Mouse (Mus musculus) cerebellum, postnatal 4 days (tissue): ENCODE data around the gene Gm20441.
"Not testable (repeated sequence)": the region's sequence is repeated elsewhere in the genome, so short reads cannot be mapped to it uniquely, and the experiment has no call there.

Experiments
- DNase-seq, 2 experiments: peaks; one replicate each; pipeline ENCODE4 v3.0.0; 2022; ENCODE audit warnings: low spot score in 2 of 2, mixed read lengths in 1 of 2

Gm20441 gene

DNA sequence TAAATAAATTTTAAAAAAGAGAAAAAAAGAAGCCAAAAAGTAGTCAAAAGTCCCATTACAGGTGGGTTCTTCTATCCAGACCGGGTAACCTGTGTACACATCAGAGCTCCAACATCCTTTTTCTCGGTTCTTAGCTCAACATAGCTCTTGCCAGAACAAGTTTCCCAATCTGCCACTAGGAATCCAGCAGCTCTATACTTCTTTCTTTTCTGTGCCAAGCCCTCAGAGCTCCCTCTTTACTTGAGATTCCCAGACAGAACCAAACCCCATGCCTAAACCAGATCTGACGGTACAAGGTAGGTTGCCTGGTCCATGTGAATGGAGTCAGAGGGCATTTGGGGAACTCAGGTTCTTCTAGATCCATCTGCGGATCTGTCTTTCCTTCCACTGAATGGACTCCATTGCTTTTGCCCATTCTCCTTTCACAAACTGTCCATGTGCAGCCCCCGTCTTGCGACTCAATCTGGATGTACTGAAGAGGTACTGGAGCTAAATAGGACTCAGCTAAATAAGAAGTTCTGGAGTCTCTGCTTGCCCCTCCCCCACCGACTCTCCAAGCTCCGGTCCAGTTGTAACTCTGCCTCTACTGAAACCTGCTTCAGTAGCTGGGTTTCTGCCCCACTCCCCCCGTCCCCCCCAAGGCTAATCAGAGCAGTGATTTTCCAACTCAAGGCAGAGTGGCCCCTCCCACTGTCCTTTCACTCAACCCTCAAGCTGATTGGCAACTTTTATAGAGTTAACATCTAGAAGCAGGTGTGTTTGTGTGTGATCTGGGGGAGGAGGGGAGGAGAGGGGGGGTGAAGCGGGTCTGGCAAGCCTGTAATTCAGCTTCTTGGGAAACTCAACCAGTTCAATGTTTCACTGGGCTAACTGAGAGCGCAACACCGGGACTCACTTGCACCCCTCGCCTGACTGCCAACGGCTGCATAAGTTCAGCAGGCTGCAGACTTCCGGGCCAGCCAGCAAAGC lies 1.3 kb downstream of the Gm20441 start:
- peak in 1 of 2 experiments; percentile 16 for DNase-seq

DNA sequence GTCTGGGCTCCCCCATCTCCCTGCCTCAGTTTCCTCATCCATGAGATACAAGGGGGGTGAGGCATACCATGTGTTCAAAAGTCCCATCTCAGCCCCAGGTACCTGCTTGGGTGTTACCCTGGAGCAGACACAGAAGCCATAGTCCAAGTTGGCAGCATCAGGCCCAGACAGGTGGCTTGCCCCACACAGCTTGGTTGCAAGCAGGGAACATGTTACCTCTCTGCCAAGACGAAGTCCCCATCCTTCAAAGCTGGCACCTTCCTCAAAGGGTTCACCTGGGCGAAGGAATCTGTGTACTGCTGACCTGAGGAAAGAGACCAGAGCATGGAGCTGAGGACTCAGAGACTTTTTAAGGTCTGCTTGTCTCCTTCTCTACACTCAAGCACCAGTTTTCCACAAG lies 2.9 kb downstream of the Gm20441 start:
- no peak for DNase-seq

DNA sequence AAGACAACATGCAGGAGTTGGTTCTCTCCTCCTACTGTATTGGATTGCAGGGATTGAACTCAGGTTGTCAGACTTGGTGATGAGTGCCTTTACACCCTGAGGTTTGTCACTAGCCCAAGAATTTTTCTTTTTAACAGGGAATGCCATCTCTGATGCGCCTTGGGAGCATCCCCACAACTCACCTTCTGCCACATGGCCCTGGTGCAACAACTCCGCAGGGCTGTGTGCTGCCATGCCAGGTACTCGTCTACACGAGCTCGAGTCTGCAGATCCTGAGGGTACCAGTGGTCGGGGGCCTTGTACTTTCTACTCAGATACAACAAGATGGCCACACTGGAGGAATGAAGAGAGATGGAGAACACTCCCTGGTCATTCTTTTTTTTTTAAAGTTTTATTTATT lies 4.2 kb downstream of the Gm20441 start:
- DNase-seq, result no peak

DNA sequence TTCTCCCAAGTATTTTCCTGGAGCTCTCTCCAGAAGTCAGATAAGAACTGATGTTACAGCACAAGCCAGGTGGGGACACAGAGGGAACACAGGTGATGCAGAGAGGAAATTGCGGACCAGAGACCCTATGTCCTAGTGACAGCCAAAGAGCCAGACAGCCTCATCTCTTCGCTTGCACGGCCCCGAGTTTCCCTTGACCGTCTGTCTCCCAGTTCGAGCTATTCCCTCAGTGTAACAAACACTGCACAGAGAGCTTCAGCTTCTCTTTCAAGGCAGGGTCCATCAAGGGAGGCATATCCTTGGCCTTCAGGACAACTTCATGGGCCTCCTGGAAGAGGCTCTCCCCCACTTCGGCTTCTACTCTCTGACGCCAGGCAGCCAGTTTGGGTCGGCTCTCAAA lies 6.2 kb downstream of the Gm20441 start:
- DNase-seq, result no peak

DNA sequence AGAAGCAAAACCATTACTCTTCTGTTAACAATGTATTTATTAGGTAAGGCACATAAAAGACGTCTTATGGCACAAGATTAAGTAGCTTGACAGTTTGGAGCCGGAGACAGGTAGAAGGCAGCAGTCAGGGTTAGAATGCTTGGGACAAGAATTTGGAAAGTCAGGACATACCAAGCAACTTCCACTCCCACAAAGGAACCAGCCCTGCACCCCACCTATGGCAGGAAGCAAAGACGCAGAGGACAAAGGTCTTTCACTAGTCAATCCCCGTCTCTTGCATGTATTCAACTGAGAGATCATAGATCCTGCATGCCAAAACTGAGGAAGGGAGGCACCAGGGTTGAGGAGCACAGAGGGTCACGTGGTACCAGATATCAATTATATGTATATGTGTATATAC lies 6.7 kb downstream of the Gm20441 start:
- no peak for DNase-seq

DNA sequence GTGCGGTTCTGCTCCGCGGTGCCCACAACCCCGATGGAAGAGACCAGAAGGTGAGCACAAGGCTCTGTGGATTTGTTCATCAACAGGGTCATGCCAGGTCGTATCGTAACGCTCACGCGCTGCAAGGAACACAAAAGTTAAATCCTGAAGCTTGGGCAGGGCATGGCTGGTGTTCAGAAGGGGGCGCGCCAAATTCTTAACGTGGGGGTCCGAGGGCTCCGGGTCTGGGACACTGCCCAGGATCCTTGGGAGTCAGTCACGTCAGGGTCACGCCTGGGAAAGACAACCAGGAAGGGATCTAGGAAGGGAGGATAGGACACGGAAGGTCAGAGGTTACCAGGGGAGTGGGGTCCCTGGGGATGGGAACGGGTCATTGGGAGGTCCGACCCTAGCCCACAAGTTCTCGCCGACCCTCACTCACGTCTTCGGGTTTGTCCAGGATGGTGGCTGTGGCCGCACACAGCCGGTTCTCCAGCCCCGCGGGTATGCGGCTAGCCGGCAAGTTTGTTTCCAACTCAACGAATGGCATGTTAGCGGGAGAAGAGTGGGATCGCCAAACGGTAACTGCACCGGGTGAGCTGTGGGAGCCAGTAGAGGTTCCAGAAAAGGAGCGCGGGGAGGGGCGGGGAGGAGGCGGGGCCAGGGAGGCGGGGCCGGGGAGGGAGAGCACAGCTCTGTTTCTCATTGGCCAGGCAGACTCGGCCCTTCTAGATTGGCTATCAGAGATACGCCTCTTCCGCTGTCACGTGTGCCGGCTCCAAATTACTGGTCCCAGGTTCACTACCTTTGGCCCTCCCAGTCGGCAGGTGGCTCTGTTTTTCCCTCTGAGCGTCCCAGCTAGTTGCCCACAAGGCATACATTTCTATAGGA lies 7.7 kb downstream of the Gm20441 start, which contains the start of gene Ddt:
TSS of gene Ddt (minus strand) at position 620 of the 870 bp plus-strand sequence.
- peak; percentile 56 to 78 for DNase-seq

DNA sequence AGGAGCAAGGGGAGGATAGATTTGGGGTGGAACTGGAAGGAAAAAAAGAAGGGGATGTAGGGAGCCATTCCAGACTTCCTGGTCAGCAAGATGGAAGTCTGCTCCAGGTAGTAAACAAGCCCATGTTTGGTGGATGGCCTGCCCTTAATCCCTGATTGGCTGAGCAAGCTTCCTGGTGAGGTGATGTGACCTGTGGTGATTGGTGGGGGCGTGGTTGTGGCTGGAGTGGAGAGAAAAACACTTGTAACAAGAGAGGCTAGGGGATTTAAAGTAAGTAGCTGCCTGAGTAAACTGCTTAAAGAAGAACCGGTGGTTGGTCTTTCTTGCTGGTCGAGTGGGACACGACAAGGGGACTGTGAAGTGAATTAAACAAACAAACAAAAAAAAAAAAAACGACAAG lies 13.0 kb downstream of the Gm20441 start:
- DNase-seq, result not testable (repeated sequence)

DNA sequence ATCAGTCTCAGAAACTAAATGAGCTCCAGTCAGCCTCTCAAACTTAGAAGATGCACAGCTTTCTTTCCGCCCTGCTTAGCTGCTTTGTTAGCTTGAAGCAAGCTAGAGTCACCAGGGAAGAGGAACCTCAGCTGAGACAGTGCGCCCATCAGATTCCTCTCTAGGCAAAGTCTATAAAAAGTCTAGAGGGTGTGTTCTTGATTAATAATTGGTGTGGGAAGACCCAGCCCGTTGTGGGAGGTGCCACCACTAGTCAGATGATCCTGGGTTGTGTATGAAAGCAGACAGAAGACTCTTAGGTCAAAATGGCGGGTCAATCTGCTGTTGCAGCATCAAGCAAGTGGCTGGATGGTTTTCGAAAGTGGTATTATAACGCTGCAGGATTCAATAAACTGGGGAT lies 13.9 kb downstream of the Gm20441 start:
- DNase-seq, result no peak

DNA sequence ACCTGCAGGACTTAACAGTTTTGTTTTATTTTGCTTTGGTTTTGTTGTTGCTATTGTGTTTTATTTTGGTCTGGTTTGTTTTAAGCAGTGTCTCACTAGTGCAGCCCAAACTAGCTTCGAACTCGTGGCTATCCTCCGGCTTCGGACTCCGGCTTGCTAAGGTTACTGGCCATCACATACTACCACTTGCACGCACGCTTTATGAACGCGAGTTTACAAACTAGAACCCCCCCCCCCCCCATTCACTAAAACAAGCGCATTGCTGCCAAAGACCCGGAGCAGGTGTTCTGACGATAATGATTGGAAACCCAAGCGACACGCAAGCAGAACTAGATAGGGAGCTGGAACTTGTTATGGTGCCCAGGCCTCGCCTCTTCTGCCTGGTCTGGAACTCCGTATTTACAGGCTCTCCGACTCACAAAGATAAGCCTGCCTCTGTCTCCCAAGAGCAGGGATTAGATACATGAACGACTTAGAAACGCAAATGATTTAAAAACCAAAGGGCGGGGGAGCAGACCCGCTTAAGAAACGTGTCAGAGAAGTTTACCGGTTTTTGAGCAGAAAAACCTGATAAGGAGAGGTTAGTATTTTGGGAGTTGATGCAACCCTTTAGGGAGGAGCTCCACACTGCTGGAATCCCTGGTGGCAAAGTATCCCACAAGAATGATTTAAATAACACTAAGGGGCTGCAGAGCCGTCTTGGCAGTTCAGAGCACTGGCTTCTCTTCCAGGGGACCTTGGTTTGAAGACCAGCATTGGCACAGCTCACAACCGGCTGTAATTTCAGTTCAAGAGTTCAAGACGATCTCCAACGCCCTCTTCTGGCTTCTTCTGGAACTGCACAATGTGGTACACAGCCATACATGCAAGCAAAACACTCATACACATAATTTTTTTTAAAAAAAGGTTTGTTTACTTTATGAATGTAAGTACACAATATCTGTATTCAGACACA lies 16.0 kb downstream of the Gm20441 start:
- DNase-seq, result peak; percentile 44 to 74

DNA sequence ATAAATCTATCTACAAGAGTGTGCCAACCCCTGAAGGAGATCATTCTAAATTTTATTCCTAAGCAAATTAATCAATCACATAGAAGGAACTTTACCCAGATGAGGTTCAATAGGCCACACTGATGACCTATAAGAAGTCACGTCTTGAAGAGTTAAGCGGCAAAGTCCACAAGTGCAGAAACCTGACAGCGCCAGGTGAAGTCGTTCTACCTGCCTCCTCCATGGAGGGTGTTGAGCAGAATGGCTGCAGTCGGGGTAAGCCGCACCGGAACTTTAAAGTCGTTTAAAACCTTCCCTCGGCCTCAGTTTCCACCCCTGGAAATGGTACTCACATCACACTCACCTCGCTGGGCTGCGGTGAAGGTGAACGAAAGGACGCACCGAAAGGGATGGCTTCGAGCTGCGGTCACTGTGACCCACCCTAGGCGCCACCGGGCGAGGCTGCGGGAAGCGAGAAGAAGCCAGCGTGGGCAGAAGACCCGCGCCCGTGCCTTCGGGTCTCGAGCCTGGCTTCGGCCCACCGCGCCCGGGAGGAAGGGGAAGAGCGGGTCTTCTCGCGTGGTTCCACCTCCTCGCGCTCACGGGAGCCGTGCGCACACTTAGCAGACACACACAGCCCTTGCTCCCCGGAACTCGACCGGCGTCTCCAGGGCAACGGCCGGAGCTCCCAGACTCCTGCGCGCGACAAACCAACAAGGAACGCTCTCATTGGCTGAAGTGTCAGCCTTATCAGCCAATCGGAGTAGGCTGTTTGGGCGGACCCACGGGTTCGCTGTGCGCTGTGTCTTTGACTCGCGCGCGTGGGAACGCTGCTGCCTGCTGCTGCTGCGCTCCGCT lies 16.9 kb downstream of the Gm20441 start, which contains the start of gene Cabin1:
TSS of gene Cabin1 (minus strand) at position 660 of the 837 bp plus-strand sequence.
- peak; percentile 97 to 98 for DNase-seq

DNA sequence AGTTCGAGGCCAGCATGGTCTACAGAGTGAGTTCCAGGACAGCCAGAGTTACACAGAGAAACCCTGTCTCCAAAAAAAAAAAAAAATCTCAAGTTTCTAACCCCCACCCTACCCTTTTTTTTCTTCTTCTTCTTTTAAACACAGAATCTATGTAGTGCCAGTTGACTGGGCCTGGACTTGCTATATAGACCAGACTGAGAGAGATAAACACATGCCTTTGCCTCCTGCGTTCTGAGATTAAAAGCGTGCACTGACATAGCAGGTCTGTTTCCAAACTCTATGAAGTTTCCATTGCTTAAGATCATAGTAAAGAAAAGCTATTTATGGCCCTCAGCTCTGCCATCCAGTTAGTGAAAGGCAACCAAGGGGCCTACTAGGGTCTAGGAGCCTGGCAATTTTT lies 18.3 kb downstream of the Gm20441 start:
- no peak for DNase-seq

DNA sequence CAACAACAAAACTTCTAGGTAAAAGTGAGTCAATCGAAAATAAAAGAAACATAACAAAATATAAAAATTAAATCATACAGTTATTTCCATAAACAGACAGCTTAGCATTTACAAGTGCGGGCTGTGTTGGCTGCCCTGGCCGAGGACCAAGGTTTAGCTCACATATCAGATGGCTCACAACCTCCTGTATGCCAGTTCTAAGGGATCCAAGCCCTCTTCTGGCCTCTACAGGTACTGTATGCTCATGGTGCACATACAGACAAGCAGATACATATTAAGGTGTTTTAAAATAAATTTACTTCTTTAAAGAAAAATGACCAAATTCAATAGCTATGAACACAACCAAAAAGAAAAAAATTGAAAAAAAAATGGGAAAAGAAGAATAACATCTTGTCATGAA lies 20.4 kb downstream of the Gm20441 start:
- DNase-seq, result no peak

DNA sequence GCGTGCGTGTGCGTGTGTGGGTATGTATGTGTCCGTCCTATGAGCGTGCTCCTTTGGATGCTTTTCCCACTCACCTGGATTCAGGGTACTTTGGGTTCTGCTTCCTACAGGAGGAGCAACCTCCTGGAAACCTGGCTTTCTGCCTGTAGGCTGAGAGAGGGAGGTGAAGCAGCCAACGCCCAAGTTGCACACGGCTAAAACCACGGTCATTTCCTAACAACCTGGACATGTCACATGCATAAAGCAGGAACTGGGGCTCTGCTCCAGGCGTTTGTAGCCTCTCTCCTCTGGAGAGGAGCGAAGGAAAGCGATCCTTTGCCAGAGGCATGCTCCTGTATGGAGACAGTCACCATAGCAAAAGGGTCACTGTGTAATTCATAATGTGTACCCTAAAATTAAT lies 24.0 kb downstream of the Gm20441 start:
- DNase-seq, result no peak

DNA sequence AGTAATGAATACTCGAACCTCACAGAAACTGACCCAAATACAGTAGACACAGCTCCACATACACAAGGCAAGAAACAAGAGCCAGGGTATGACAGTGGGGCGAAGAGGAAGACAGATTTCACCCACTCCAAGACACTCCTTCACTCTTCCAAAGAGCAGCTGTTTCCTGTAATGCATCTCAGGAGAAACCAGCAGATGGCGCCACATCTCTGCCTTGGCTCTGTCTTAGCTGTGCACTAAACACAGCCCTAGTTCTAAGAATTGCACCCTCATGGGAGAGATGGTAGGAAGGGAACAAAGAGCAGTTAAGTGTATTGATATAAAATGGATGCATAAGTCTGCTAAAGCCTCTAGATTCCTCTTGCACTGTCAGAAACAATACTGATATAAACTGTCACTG lies 36.7 kb downstream of the Gm20441 start:
- peak; percentile 74 to 84 for DNase-seq

DNA sequence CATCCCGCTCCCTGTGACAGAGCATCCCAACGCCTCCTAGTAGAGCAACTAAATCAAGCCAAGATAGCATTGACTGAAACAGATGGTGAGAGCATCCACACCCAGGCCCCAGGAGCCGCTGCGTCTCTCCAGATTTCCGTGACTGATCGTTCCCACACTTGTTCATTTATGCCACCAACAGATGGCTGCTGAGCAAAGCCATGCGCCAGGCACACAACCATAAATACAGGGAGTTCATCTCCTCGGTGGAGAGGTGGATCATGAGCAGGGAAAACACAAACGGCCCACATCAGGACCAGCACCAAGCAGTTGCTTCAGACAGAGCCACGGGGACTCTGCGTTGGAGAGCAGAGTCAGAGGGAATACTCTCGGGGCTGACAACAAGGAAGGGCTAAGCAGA lies 37.4 kb downstream of the Gm20441 start:
- DNase-seq, result no peak

DNA sequence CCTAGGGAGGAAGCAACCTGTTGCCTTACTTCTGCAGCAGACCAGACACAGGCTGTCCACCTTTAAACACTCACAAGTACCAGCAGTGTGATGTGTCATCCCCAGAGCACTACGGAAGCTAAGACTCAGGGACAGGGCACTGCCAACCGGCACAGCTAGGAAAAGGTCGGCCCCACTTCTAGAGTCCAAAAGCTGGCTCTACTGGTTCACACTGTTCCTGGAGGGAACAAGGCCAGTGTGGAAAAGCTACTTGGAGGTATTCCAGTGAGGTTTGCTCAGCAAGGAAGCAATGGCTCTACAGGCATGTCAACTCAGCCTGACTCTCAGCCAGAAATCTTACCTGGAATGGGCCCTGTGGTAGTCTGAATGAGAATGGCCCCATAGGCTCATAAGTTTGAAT lies 39.9 kb downstream of the Gm20441 start:
- no peak for DNase-seq

DNA sequence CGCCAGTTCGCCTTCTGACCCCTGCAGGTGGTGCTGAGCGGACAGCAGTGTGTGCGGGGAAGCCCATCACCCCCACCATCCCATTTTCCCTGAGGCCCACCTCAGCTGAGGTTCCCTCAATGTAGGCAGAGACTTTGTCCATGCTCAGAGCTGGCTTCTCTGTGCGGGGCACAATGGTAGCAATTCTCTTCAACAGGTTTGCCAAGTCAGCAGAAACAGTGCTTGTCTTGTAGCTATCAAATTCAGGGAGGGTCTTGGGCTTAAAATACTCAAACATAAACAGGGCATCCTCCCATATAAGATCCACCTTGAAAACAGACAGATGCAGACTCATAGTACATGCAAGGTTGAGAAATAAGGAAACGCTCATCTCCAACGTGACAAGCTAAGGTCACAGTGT lies 55.3 kb downstream of the Gm20441 start:
- no peak for DNase-seq
